In the genomic region with DNA sequence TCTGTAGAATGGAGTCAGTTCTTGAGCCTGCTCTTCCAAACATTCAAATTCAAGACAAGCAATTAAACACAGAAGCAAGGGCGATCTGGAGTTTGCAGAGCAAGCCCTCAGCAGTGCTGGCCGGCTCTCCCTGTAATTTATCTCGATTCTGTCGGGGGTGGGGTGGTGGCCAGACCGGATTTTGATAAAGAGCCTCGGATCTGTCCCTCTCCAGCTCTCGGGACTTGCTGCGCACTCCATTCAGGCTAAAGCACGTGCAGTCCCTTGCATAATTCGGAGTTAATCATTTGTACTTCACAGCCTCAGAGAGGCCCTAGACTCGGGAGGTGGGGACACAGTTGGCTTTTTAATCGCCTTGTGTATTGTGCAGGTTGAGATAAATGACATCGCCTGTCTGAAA, we compare ENCODE assay signal across 8 mouse cellular contexts.
DNase-seq lines count a peak whose midpoint lies in the region; ATAC-seq and TF ChIP-seq lines count a peak whose summit lies in the region.

No protein-coding gene starts in this region.

- H3K36me3 ChIP-seq in embryonic facial prominence, embryonic 12.5 days = no peaks in the 10 kb centered on the region

- no peaks in the 10 kb centered on the region for H3K9me3 ChIP-seq in embryonic facial prominence, embryonic 12.5 days

- intact Hi-C loops in left cerebral cortex, postnatal 25 days (cut with DNase I) = no loop called here

- peak overlapping the region; percentile 21 for H3K9ac ChIP-seq in embryonic facial prominence, embryonic 12.5 days

- TF ChIP-seq CTCF in Patski (IDR thresholded peaks at IDR 0.05) = no peak

- ATAC-seq in Patski = peak; percentile 47
- no peak for ATAC-seq in embryonic facial prominence, embryonic 12.5 days (ENCODE audit: insufficient number of reproducible peaks, insufficient read depth, low FRiP score, low TSS enrichment)
- ATAC-seq in megakaryocyte progenitor cell, adult 5-6 weeks (replicated peaks; ENCODE audit: poor library complexity) = no peak
- no peak for ATAC-seq in activated CD4-positive, CD25-positive, alpha-beta regulatory T cell, adult 4 months

- WGBS in embryonic facial prominence, embryonic 12.5 days = 4% methylated on average over 13 of the region's 13 CpGs

- H3K27ac ChIP-seq in embryonic facial prominence, embryonic 12.5 days = no peak overlapping the region

- H3K4me3 ChIP-seq in embryonic facial prominence, embryonic 12.5 days = peak overlapping the region; percentile 3; the same call in 1 of the 2 replicates

- H3K27me3 ChIP-seq in Patski = peaks cover 22% of the 10 kb centered on the region
- H3K27me3 ChIP-seq in embryonic facial prominence, embryonic 12.5 days = no peaks in the 10 kb centered on the region

- in situ Hi-C loops in Patski (cut with MboI; ENCODE audit: low pct_unique_long_range_greater_than_20kb) = no loop called here

- DNase-seq in Patski (ENCODE audit: low read depth, low spot score) = no peak
- DNase-seq in kidney, adult 8-10 months = peak; percentile 11 to 14
- DNase-seq in lung, postnatal 25 days (ENCODE audit: low spot score) = peak; percentile 62
- no peak for DNase-seq in left cerebral cortex, postnatal 25 days (ENCODE audit: low spot score in 2 of 2)
- DNase-seq in cerebellum, adult 9-10 months = no peak

- H3K4me2 ChIP-seq in embryonic facial prominence, embryonic 12.5 days (replicated peaks) = peak overlapping the region; percentile 35

- POLR2A ChIA-PET in Patski (lab: Charles Lee) = no interaction called here

- CTCF ChIA-PET in Patski (lab: Charles Lee) = no interaction called here

- H3K4me1 ChIP-seq in embryonic facial prominence, embryonic 12.5 days = peaks cover 5% of the 10 kb centered on the region

Comparison
In these comparisons a context has a peak if more than half of its experiments do, and no peak if none do; other contexts are left out.
1. DNase-seq: peak in kidney, adult 8-10 months (2 of 2) and lung, postnatal 25 days (single experiment); none in Patski (single experiment), left cerebral cortex, postnatal 25 days (0 of 2) and cerebellum, adult 9-10 months (single experiment).